Mouse (Mus musculus) kidney, postnatal 36 days (tissue): ENCODE data around the gene Itga3.

Experiments
- DNase-seq, 2 experiments: peaks; one replicate each; pipeline ENCODE4 v3.0.0; 2021 to 2022; ENCODE audit warnings: mixed read lengths in 2 of 2

Gene Itga3

DNA sequence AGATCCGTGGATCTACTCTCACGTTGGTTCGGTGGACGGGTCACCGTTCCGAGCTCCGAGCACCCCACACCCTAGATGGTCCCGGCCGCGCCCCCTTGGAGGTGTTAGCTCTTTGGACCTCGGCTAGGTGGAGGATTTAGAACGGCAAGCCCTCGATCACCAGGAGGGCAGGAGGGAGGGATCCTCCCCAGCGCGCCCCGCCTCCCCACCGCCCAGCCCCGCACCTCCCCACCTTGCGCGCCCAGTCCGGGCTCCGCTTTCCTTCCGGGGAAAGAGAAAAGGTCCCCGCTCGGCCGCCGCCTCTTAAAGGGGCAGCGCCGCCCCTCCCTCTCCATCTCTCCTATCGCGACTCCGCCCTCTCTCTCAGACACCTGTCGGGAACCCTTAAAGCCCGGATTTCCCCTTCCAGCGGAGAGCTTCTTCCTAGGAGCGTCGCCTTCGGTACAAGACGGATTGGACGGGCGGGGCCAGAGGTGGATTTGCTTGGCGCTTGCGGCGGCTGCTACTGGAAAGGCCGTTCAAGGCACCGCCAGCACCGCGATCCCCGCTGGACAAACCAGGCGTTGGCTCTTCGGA, at the start of gene Itga3:
Gene Itga3 (minus strand): TSS at position 266 of the 576 bp plus-strand sequence.
- peak; percentile 90 to 91 for DNase-seq

DNA sequence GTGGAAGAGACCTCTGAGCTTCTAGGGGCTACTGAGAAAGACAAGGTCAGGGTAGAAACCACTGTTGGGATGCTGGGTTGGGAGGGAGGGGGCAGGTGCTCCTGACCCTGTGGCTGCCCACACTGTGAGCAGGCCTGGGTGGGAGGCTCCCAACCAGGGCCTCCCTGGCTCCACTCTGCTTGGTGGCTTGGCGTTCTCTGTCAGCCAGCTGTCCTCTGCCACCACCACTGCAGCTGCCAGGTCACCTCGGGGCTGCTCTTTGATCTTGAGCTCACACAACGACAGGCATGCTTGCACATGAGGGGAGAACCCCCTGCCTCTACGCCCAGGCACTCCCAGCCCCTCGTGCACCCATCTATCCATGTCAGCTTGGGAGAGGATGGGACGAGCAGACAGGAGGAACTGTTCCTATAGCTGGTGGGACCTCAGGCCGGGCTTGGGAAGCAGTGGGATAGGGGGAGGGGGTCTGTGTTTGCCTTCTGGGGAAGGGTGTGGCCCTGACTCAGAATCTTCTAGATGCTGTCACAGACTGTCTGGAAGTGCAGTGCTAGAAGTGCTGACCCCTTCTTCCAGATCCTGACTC, 48.9 kb upstream of the Itga3 start:
- no peak for DNase-seq

DNA sequence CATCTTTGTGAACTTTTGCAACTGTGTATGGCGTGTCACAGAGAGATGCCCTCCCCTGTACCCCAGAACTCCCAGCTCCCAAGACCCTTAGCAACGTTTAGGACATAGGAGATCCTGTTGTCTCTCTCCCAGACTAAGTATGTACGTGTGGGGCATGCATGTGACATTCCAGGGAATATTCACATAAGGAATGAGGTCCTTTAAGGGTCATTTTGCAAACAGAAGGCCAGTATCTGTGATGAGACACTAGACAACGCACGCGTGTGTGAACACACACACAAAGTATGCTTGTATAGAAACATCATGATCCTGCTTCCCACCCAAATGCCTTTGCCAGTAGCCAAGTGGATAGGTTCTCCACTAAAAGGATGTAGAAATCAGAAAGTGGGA, 45.5 kb upstream of the Itga3 start:
- no peak for DNase-seq

DNA sequence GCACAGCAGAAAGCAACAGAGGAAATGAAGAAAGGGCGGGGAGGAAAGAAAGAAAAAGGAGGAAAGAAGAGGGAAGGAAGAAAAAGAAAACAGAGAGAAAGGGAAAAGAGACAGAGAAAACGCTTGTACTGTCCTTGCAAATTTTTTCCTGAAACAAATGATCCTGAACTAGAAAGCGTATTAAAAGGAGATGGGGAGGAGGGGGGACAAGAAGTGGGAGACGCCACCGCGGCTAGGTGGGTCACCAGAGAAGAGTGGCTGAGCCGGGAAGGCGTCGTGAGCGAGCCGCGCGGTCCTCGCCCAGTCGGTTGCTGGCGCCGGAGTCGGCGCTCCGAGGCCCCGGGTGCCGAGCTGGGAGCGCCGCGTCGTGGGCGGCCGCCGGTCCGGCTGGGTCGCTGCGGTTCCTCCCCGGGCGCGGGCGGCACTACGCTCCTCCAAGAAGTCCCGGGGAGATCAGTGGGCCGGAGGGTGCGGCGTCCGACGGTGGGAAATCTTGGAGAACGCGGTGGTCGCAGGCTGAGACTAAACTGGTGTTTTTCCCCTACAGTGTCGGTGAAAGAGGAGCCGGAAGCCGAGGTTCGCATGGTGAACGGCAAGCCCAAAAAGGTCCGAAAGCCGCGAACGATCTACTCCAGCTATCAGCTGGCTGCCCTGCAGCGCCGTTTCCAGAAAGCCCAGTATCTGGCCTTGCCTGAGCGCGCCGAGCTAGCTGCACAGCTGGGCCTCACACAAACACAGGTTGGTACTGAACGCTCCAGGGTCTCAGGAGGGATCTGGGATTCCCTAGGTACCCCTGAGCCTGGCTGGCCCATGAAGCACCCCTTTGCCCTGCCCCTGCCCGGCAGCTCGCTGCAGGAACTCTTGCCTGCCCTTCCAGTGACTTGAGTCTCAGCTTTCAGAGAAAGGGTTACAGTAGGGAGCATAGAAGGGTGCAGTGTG, 44.8 kb upstream of the Itga3 start:
- DNase-seq = peak in 1 of 2 experiments; percentile 34

DNA sequence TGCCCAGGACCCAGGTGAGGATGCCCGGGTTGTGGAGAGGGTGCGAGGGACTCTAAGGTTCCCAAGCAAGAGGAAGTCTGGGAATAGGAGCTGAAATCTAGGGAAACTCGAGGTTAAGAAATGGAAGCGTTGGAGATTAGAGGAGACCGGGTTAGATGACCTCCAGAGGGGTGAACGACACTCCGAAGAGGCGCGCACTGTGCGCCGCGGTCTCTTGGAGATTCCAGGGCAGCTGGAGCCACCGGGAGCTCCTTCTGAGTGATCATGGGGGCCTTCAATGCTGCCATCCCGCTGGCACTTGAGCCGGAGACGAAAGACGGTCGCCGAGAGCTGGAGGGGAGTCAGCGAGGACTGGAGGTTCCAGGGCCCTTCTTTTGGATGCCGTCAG, 44.0 kb upstream of the Itga3 start:
- no peak for DNase-seq

DNA sequence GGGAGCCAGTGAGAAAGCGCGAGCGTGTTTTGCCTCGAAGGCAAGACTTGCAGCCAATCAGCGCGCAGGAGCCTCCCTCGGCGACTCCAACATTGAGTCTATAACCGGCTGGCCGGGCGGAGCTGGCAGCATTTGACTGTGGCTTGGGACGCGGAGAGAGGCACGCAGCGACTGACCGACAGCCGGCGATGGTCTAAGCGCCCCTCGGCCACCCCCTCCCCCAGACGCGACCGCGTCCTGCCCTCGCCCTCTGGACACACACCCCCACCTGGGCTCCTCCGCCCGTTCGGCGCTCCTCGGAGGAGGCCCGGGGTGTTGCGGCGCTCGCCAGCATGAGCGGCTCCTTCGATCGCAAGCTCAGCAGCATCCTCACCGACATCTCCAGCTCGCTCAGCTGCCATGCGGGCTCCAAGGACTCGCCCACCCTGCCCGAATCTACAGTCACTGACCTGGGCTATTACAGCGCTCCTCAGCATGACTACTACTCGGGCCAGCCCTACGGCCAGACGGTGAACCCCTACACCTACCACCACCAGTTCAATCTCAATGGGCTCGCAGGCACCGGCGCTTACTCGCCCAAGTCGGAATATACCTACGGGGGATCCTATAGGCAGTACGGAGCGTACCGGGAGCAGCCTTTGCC, 43.5 kb upstream of the Itga3 start, which contains the start of gene Dlx3:
Gene Dlx3 (plus strand): TSS at position 130 of the 643 bp plus-strand sequence.
- peak; percentile 17 to 36 for DNase-seq

DNA sequence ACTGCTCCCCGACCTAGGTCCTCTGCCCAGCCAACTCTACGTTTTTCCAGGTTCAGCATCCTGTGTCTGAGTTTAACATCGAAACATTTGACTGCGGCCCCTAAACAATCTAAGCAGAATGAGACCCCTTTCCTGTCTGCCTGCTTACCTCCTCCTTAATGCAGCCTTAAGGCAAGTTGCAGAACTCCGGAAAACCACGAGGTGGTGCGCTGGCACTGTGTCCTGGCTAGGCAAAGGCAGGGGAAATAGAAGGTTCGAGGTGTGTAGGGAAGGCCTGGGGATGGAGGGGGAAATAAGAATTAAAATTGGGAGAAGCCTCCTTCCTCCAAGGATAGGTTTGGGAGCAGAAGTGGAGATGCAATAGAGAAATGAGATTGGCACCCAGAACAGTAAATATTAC, 41.9 kb upstream of the Itga3 start:
- peak; percentile 68 to 87 for DNase-seq

DNA sequence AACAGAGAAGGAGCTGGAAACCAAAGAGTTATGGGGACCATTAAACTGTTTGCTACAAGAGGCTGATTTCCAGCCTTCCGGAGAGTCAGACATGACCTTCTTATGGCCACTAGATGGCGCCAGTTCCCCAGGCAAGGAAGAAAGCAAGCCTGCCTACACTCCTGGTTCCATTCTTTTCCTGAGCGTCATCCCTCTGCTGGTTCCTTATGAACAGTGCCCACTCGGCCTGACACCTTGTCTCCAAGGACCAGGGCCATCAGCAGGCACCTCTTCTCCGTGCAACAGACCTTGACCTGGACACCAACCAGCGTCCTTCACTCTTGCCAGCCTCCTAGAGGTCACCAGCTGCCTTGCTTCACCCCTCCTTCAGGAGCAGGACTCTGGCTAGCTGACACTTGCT, 40.4 kb upstream of the Itga3 start:
- peak; percentile 77 to 84 for DNase-seq

DNA sequence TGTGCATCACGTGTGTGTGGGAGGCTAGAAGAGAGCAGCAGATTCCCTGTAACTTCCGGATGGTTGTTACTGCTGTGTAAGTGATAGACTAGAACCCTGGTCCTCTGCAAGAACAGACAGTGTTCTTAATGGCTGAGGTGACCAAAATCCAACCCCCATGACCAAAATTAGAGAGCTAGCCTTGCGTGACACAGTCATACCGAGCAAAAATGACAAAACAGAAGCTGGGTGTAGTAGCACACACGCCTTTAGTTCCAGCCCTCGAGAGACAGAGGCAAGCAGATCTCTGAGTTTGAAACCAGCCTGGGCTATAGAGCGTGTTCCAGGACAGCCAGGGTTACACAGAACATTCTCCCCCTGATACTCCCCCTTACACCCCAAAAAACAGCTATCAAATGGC, 33.5 kb upstream of the Itga3 start:
- DNase-seq = no peak

DNA sequence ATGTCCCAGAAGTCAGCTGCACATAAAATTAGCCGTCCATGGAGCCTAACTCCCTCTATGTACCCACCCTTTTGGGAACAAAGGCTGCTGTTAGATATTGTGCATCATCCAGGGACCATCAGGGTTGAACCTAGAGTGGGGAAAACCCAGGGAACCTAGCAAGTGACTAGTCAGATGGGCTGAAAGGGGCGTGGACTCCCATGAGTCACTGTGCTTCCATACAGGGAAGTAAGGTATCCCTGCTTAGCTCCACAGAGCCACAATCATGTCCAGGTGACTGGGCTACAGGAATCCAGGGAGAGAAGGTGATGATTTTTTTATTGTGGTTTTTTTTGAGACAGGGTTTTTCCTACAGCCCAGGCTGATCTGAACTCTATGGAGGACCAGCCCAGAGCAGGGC, 32.4 kb upstream of the Itga3 start:
- no peak for DNase-seq

DNA sequence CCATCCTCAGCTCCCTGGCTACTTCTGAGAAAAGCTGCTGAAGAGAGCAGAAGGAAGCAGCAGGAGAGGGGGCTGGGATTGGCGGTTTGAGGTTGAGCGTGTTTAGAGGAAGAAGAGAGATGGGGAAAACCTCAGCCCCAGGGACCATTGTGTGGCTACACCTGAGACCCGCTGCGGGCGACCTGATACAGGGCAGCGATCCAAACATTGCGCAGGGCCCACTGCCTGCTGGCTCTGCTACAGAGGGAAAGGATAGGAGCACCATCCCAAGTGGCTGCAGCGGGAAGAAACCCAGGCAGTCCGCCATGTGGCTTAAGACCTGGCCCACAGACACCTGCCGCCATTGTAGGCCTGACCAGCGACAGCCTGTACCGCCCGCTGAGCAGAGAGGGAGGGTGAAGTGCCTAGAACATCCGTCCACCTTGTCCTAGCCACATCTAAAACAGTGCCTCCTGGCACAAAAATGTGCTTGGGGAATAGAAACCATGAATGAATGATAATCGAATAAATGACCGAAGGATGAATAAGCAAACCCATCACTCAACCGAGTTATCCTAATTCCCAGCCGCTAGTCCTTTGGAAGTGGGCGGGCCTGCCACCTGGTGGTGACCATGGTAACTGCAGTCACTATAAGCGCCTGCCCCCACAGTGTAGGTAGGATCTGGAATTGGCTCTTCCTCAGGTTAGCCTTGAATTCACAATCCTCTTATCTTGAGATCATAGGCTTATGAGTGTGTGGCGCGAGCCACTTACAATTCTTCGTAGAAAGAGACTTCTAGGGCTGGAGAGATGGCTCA, 30.0 kb upstream of the Itga3 start:
- DNase-seq = peak; percentile 79 to 91

DNA sequence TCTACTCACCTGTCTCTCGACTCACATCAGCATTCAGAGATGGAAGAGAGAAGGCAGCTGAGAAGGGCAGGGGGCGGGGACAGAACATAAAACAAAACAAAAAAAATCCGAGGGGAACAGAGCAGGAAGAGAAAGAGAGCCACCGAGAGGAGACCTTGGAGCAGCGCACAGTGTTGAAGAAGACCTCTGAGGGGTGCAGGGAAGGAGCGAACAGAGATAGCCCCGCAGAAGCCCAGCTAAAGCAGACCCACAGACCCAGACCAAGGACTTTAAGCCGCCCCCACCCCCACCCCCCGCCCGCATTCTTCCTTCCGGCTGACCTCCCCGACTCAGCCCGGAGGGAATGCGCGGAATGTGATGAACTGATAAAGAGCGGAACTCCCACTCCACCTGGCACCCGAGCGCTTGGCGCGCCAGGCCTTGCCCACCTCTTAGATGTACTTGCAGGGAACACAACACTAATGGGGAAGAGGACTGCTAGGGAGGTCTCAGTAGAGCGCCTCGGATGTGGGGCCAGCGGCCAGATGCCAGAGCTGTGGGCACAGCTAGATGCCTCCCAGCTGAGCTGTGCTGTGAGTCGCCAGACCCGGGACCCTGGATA, 28.8 kb upstream of the Itga3 start:
- DNase-seq = peak in 1 of 2 experiments; percentile 48

DNA sequence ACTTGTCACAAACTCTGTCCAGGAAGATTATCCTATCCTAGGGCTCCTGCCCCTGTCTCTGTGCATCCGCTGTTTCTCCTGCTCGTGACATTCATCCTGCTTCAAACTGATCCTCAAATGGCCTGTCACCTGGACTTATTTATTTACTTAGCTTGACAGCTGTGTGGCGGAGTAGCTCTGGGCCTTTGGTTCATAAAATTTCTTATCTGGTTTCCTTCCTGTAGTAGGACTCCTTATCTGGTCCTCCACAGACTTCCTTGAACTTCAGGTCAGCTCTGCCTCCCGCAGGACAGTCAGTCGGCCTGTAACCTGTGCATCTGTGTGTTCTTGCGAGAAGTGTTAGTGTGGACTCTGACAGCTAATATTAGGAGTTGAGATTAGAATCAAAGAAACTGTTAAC, 27.7 kb upstream of the Itga3 start:
- DNase-seq = peak; percentile 35 to 64

DNA sequence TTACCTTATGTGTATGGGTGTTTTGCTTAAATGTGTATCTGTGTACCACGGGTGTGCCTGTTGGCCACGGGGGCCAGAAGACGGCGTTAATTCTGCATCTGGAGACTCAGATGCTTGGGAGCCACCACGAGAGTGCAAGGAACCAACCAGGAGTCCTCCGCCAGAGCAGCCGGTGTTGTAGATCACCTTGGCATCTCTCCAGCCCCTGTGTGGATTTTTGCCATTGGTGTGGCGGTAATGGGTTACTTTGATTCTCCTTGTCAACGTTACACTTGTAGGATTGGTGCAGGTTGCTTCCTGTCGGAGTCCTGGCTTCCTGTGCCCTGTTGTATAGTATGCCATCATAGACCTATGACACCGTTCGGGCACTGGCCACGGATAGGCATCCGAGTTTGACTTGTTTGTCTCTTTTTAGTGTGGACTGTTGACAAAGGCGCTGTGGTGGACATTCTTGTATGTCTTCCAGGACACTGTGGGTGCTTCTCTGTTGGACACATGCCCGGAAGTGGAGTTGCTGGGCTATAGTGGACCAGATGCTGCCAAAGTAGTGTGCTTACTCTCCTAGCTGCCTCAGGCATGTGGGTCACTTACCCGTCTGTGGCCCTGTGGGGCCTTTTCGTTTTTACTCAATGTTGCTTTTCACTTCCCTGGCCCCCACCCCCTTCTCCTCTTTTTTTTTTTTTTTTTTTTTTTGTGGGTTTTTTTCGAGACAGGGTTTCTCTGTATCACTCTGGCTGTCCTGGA, 25.7 kb upstream of the Itga3 start:
- peak; percentile 48 to 66 for DNase-seq

DNA sequence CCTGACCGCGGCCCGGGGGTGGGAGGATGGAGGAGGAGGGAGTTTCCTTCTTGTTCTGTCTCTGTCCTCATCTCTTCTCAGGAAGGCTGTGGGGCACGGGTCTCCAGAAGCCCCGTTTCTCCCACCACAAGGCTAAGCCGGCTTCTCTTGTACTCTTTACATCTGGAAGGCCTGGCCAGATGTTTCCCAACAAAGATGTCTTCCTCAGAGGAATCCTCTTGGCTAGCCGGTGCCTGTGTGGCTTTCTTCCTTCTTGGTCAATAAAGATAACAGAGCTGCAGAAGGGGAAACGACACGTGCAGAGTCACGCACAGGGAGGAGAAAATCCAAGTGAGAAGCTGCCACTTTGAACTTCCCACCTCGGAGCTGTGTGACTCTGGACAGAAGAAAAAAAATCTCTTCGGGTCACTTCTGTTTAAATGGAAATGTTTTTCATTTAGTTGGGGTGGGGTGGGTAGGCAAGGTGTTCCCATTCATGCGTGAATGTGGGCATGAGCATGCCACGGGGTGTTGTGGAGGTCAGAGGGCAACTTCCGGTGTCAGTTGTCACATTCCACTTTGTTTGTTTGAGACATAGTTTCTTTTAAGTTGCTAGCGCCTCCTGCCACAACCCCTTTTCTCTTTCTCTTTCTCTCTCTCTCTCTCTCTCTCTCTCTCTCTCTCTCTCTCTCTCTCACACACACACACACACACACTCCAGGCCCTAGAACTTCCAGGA, 24.6 kb upstream of the Itga3 start:
- DNase-seq = peak in 1 of 2 experiments; percentile 29

DNA sequence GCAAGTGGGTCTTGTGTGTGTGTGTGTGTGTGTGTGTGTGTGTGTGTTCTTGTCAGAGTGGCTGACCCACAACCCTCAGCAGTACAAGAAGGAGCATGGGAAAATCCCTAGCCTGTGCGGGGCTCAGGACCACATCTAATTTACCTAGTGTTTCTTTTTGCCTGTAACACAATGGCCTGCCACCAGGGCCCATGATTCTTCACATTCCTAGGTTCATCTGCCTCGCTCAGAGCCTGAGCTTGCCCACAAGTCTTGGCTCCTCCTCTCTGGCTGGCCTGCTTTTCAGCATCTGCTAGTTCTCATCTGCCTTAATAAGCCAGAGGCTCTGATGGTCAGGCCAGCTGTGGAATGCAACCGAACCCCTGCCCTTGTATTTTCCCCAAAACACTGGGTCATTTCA, 23.8 kb upstream of the Itga3 start:
- DNase-seq = no peak

DNA sequence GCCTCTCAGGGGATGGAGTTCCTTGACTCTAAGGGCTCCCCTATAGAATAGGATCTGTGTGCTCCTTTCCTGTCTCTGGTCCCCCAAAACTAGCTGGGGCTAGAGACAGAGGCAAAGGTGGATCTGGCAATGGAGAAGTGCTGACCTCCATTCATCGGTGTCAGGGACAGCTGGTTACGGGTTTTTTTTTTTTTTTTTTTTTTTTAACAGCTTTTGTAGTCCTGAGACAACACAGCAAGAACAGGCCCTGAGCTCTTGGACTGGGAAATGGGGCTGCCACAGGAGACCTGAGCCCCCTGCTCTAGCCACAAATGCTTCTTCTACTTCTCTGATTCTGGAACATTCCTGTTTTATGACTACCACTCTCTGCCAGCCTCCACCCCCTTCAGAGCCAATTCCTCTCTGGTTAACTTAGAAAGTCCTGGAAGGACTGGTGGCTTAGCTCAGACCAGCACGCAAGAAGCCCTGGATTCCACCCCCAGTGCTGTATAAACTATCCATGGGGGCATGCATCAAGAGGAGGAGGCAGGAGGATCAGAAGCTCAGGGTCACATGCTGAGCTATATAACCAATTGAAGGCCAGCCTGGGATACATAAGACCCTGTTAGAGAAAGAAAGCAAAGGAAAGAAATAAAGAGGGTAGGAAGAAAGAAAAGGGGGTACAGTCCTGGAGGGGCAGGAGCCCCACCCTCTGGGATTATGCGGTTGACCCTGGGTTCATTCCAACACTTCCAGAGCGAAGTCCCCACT, 21.9 kb upstream of the Itga3 start:
- DNase-seq = no peak

DNA sequence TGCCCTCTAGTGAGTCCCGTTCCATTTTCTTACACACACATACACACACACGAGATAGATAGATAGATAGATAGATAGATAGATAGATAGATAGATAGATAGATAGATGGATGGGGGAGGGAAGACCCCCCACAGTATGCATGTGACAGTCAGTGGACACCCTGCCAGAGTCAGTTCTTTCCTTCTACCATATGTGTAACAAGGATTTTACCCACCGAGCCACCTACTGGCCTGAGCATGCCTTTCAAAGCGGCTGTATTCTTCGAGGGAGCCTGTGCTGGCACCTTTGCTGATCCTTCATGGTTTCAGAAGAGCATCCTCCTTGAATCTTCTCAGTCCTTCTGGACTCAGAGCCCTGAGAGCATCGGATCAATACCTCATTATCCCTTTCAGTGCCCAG, 21.3 kb upstream of the Itga3 start:
- DNase-seq = no peak

DNA sequence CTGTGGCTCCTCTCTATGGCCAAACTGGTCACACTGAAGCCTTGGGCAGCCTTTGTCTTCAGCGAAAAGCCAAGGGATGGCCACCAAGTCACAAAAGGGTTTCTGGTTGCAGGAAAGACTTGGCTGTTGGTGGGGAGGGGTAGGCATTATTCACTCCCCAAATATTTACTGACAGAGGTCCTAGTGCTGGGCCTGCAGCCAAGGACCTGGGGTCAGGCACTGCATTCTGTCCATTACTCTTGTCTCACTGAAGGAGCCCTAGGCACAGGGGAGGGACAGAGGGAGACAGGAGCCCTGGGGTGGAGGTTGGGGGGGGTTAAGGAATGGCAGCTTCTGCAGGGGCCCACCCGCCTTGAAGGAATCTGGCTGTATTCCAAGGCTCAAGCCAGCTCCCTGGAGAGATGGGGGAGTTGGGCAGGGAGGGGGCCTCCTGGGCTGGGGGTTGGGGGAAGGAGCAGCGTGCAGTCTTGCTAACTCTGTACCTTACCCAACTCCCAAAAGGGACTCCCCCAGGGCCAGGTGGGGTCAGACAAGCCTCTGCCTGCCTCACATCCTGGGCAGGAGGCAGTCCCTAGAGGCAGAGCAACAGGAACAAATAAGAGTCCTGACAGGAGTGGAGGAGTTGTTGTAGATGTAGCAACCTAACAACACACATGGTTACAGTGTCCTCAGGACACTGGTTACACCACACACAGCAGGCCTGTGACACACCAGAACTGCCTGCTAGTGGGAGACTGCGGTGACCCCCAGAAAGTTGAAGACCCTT, 20.2 kb upstream of the Itga3 start:
- peak in 1 of 2 experiments; percentile 49 for DNase-seq
